Comparison of ENCODE assay signal across 16 mouse cellular contexts in genomic region chr14:33364061-33364460, GRCm38 (mm10).
"Had no signal": no experiment of that assay in that cellular context is flagged by ENCODE, and none has a peak within 500 bp of the region (broad histone marks: within the 10 kb centered on the region; RNA-seq: fewer than 3 reads in every experiment).

No protein-coding gene starts in this region.

- H3K9me3 ChIP-seq: lung, embryonic 15.5 days; megakaryocyte, embryonic 14.5 days; midbrain, embryonic 12.5 days; neural tube, embryonic 12.5 days; stomach, embryonic 15.5 days had no signal

- H3K9ac ChIP-seq: lung, embryonic 15.5 days; midbrain, embryonic 12.5 days; neural tube, embryonic 12.5 days; stomach, embryonic 15.5 days had no signal

- ATAC-seq: lung, postnatal 0 days had no signal

- H3K27ac ChIP-seq: lung, embryonic 15.5 days; macrophage; midbrain, embryonic 12.5 days; neural tube, embryonic 12.5 days; stomach, embryonic 15.5 days; stomach, postnatal 0 days had no signal

- H3K4me1 ChIP-seq: megakaryocyte, embryonic 14.5 days had no signal

- DNase-seq: lung, adult 2 months; lung, postnatal 14 days; lung, postnatal 36 days; midbrain, embryonic 14.5 days; right cerebral cortex, postnatal 14 days; thymus, adult 2 months; thymus, postnatal 25 days; thymus, postnatal 4 days had no signal

- H3K27me3 ChIP-seq: midbrain, embryonic 12.5 days; neural tube, embryonic 12.5 days; stomach, embryonic 15.5 days had no signal

- H3K4me2 ChIP-seq: midbrain, embryonic 12.5 days; neural tube, embryonic 12.5 days; stomach, embryonic 15.5 days had no signal

- H3K4me3 ChIP-seq: lung, embryonic 15.5 days; megakaryocyte, embryonic 14.5 days; midbrain, embryonic 12.5 days; neural tube, embryonic 12.5 days; stomach, embryonic 15.5 days had no signal

- H3K36me3 ChIP-seq: lung, embryonic 15.5 days; midbrain, embryonic 12.5 days; neural tube, embryonic 12.5 days; stomach, embryonic 15.5 days had no signal
